Mouse (Mus musculus): ENCODE data around the gene Maco1. TPM values are rescaled to one million over a fixed set of nuclear protein-coding genes. Genes with fewer than 3 reads are reported as not detected.

The Maco1 gene
- polyA plus RNA-seq, 1 experiment from 2014 or later = 63.5 TPM

DNA sequence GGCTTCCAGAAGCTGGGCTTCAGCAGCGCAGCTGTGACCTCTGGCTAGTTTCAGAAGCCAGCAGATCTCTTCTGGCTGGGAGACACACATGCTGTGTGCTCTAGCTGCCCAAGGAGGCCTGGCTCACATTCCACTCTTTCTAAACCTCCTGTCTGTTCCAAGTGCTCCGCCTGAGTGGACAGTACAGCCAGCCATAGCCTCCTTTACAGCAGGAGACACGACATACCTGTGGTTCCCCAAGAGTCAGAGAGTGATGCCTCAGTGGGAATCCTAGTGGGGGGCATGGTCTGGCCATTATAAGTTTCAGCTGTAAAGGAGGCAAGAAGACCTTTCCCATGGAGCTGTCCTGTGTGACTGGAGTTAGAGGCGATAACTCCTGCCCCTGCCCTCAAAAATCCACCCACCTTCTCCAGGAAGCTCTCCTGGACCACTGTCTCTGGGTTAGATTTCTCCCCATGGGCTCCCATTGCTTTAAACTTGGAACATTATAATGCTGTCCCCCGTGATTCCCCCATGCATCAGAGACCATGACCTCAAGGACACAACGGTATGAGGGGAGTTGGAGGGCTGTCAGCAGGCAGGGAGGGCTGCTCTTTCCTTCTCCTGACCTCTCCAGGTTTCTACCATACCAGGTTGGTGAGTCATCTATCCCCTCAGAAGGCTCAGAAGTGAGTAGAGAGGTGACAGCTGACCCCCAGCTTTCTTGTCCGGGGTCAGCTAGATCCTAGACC lies 83.9 kb downstream of the Maco1 start:
- WGBS = 61% methylated on average over 7 of the region's 7 CpGs
- Histone ChIP-seq H3K4me3 (no peak overlapping the region), H3K27me3 (peaks cover 12% of the 10 kb centered on the region), H3K36me3 (no peaks in the 10 kb centered on the region), H3K27ac (no peak overlapping the region), H3K9ac (no peak overlapping the region), H3K4me2 (replicated peaks) (no peak overlapping the region), H3K4me1 (peaks cover 27% of the 10 kb centered on the region), H3K9me3 (no peaks in the 10 kb centered on the region)
- no peak for ATAC-seq (ENCODE audit: insufficient number of reproducible peaks, insufficient read depth, low FRiP score, low TSS enrichment)

DNA sequence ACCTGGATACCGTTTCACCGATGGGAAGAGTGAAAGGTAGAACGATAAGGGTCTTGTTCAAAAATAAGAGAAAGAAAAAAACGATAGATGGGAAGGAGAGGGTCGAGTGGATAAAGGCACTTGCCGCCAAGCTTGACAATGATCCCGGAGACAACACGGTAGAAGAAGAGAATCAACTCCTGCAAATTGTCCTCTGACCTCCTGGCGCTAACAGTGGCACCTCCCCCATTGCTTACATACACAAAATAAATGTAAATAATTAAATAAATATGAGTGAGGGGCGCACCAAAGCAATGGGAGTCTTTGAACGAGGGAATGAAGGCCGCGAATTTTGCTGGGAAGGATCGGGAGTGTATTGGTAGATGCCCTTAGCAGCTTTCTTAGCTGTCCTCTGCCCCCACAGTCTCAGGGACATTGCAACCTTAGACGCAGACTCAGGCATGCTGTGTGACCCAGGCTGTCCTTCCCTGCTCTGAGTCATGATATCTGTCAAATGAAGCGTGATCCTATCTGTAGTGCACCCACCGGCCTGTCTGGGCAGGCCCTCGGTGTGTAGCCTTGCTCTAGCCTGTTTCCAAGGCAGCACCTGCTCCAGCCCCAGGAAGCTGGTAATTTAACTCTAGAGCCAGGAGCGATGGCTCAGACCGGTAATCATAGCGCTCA lies 84.8 kb downstream of the Maco1 start:
- Histone ChIP-seq H3K27ac (no peak overlapping the region), H3K4me2 (replicated peaks) (peak overlapping the region; percentile 95), H3K4me3 (peak overlapping the region; percentile 79), H3K36me3 (no peaks in the 10 kb centered on the region), H3K27me3 (peaks cover 12% of the 10 kb centered on the region), H3K4me1 (peaks cover 27% of the 10 kb centered on the region), H3K9me3 (no peaks in the 10 kb centered on the region), H3K9ac (peak overlapping the region; percentile 83)
- WGBS = 9% methylated on average over 21 of the region's 21 CpGs
- no peak for ATAC-seq (ENCODE audit: insufficient number of reproducible peaks, insufficient read depth, low FRiP score, low TSS enrichment)

DNA sequence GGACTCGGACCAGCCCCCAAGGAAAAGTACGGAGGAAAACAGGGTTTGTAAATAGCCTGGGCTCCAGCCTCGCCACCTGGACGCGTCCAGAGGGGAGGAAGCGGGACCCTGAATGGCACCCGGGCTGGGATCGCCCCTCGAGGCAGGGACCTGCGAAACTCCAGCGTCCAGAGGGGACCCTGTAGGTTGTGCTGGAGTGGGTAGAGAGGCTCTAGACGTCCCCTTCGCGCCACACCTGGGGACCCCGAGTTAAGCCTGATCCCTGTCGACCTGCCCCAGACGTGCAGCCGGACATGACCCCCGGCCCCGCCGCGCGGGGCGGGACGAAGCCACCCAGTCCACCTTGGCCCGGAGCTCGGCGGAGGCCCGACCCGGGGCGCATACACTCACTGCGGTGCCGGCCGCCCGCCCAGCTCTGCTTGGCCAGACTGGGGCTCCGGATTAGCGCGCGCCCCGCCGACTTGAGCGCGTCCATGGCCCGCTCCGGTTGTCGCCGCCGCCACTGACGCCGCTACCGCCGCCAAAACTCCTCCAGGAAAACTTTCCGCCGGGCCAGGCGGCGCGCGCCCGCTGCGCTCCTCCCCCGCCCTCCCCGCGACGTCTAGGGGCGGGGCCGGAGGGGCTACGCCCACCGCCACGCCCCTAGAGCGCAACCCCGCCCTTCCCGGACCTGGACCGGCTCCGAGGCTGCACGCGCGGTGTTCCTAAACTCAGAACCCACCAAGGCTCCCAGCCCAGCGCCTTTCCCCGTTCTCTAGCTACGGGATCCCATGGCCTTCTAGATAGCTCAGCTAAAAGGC lies 85.5 kb downstream of the Maco1 start, which contains the start of gene Ldlrap1:
Ldlrap1 (minus strand) TSS at position 599 of the 800 bp plus-strand sequence.
- peak; percentile 50 for ATAC-seq (ENCODE audit: insufficient number of reproducible peaks, insufficient read depth, low FRiP score, low TSS enrichment)
- WGBS = under 1% methylated on average over 70 of the region's 80 CpGs
- peaks cover 20% of the 10 kb centered on the region for H3K4me1 ChIP-seq
- no peaks in the 10 kb centered on the region for H3K9me3 ChIP-seq
- H3K9ac ChIP-seq = peak within 1 kb of the TSS; percentile 83
- peak within 1 kb of the TSS; percentile 95 for H3K4me2 ChIP-seq (replicated peaks)
- H3K27ac ChIP-seq = peak within 1 kb of the TSS; percentile 60; the same call in 1 of the 2 replicates
- peaks cover 12% of the 10 kb centered on the region for H3K27me3 ChIP-seq
- peak within 1 kb of the TSS; percentile 79 for H3K4me3 ChIP-seq
- no peaks in the 10 kb centered on the region for H3K36me3 ChIP-seq

- 2% methylated on average over 23 of the region's 23 CpGs for WGBS
- Histone ChIP-seq H3K4me3 (peak overlapping the region; percentile 79), H3K27ac (peak overlapping the region; percentile 60; the same call in 1 of the 2 replicates), H3K36me3 (no peaks in the 10 kb centered on the region), H3K27me3 (peaks cover 12% of the 10 kb centered on the region), H3K4me1 (peaks cover 20% of the 10 kb centered on the region), H3K4me2 (replicated peaks) (peak overlapping the region; percentile 95), H3K9me3 (no peaks in the 10 kb centered on the region), H3K9ac (peak overlapping the region; percentile 83)
- ATAC-seq (ENCODE audit: insufficient number of reproducible peaks, insufficient read depth, low FRiP score, low TSS enrichment) = no peak
These were observed 86.2 kb downstream of the Maco1 start for GRCm38 (mm10) chr4:134766904-134767425.

DNA sequence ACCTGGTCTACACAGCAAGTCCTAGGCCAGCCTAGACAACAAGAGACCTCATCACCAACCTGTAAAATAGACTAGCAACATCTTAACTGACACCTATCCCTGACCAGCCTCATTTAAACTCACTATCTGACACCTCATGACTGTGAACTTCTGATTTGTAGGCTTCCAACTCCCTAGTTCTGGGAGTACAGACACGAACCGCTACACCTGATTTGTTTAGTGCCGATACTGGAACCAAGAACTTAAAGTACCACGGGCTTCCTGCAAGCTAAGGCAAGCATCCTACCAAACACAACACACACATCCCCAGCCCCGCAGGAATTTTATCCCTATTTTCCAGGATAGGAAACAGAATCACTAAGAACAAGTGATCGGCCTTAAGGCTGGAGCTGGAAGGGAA lies 86.9 kb downstream of the Maco1 start:
- WGBS = 66% methylated on average over 6 of the region's 6 CpGs
- H3K36me3 ChIP-seq = no peaks in the 10 kb centered on the region
- no peak for ATAC-seq (ENCODE audit: insufficient number of reproducible peaks, insufficient read depth, low FRiP score, low TSS enrichment)
- H3K9ac ChIP-seq = peak overlapping the region; percentile 83; the same call in 1 of the 2 replicates
- H3K4me1 ChIP-seq = peaks cover 20% of the 10 kb centered on the region
- H3K9me3 ChIP-seq = no peaks in the 10 kb centered on the region
- H3K27ac ChIP-seq = no peak overlapping the region
- peaks cover 12% of the 10 kb centered on the region for H3K27me3 ChIP-seq
- peak overlapping the region; percentile 79 for H3K4me3 ChIP-seq
- peak overlapping the region; percentile 95 for H3K4me2 ChIP-seq (replicated peaks)

DNA sequence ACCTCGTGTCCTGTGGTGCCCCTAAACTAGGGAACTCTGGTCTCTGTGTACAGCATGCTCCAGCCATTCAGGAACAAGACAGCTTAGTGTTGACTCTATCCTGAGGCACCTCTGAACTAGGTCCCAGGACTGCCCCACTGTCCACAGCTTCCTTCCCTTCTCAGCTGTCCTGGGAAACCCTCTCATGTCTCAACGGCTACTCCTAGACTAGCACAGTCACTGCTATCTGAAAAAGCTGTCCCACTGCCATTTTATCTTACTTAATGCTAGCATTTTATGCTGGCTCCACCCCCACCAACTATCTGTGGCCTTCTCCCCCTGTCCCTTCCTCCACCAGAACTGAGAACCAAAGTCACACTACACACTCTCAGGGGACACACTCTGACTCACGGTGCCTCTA lies 88.8 kb downstream of the Maco1 start:
- no peak for ATAC-seq (ENCODE audit: insufficient number of reproducible peaks, insufficient read depth, low FRiP score, low TSS enrichment)
- no peak overlapping the region for H3K4me3 ChIP-seq
- H3K4me2 ChIP-seq (replicated peaks) = no peak overlapping the region
- no peaks in the 10 kb centered on the region for H3K9me3 ChIP-seq
- H3K4me1 ChIP-seq = peaks cover 38% of the 10 kb centered on the region
- H3K27me3 ChIP-seq = peaks cover 5% of the 10 kb centered on the region
- 69% methylated on average over 3 of the region's 3 CpGs for WGBS
- no peak overlapping the region for H3K27ac ChIP-seq
- no peak overlapping the region for H3K9ac ChIP-seq
- no peaks in the 10 kb centered on the region for H3K36me3 ChIP-seq

DNA sequence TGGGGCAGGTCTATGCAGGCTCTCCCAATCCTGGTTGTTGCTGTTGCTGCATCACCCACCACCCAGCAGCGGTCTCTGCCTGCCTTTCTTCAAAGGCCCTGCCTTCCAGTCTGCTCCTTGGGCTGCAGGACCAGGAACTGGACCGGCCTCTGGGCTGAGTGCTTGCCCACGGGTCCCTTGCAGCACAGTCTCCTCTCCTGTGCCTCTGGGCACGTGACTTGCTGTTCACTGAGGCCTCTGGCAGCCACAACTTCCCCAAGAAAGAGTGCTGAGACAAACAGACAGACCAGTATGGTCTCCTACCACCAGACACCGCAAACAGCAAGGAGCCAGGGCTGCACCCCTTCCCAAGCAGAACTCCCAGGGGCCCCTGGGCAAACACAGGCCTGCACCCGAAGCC lies 90.8 kb downstream of the Maco1 start:
- no peak for ATAC-seq (ENCODE audit: insufficient number of reproducible peaks, insufficient read depth, low FRiP score, low TSS enrichment)
- Histone ChIP-seq H3K36me3 (no peaks in the 10 kb centered on the region), H3K4me2 (replicated peaks) (no peak overlapping the region), H3K9me3 (no peaks in the 10 kb centered on the region), H3K27ac (0 out of 2 replicates have a peak overlapping the region, but pooled peaks have one; percentile 12), H3K9ac (no peak overlapping the region), H3K4me3 (no peak overlapping the region), H3K4me1 (peaks cover 31% of the 10 kb centered on the region), H3K27me3 (no peaks in the 10 kb centered on the region)
- WGBS = 72% methylated on average over 6 of the region's 6 CpGs

DNA sequence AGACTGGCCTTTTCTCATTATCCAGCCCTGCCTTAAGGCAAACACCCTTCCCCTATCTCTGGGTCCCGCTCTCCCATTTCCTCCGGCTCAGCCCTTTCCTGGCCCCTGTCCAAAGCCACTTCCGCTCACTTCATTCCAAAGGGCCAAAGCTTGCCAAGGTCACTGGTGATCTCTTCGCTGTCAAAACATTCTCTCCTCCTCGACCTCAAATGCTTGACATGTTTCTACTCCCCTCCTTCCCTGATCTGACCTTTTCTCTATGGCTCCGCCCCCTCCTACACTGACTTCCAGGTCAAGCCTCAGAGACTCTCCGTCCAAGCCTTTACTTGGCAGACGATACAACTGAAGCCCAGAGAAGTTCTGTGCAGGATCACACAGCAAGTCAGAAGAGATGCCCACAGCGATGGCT lies 92.3 kb downstream of the Maco1 start:
- Histone ChIP-seq H3K36me3 (no peaks in the 10 kb centered on the region), H3K27ac (0 out of 2 replicates have a peak overlapping the region, but pooled peaks have one; percentile 7), H3K9me3 (no peaks in the 10 kb centered on the region), H3K4me2 (replicated peaks) (no peak overlapping the region), H3K4me3 (no peak overlapping the region), H3K27me3 (0 out of 2 replicates have a peak, but pooled peaks cover 5% of the 10 kb centered on the region), H3K4me1 (peaks cover 22% of the 10 kb centered on the region; the same call in 1 of the 2 replicates), H3K9ac (no peak overlapping the region)
- no peak for ATAC-seq (ENCODE audit: insufficient number of reproducible peaks, insufficient read depth, low FRiP score, low TSS enrichment)
- WGBS = 49% methylated on average over 9 of the region's 9 CpGs

DNA sequence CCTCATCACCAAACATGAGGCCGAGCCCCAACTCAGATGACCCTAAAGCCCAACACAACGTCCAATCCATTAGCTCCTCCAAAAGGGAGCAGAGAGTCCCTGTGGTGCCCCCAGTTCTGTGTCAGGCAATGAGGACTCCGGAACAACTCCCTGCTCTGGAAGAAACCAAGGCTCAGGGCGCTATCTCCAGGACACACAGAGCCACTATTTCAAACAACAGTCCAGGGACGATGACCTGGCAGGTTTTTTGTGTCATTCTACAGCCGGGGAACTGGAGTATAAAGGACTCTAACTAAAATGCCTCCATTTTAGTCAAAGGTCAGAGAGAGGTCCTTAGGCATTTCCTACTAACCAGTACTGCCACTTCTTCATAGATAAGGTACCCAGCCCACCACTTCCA lies 92.9 kb downstream of the Maco1 start:
- H3K9me3 ChIP-seq = no peaks in the 10 kb centered on the region
- no peak overlapping the region for H3K27ac ChIP-seq
- 0 out of 2 replicates have a peak, but pooled peaks cover 5% of the 10 kb centered on the region for H3K27me3 ChIP-seq
- no peaks in the 10 kb centered on the region for H3K36me3 ChIP-seq
- 73% methylated on average over 6 of the region's 6 CpGs for WGBS
- peaks cover 23% of the 10 kb centered on the region; the same call in 1 of the 2 replicates for H3K4me1 ChIP-seq
- H3K9ac ChIP-seq = no peak overlapping the region
- no peak overlapping the region for H3K4me2 ChIP-seq (replicated peaks)
- ATAC-seq (ENCODE audit: insufficient number of reproducible peaks, insufficient read depth, low FRiP score, low TSS enrichment) = no peak
- no peak overlapping the region for H3K4me3 ChIP-seq

DNA sequence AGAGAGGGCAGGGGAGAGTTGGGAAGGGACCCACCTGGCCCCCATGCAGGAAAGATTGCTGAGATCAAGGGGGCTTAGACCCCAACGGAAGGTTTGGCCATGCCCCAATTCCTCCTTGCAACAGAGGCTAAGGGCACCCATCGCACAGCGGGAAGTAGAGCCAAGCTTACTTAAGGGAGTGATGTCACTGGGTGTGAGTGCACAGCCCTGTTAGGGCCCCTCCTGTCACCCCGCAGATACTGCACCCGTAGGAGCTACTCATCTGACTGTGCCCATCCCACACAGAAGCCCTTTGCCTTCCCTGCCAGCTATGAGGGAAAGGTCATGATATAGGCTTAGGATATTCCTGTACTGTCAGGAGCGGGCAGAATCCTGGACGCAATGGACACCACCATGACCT lies 93.6 kb downstream of the Maco1 start:
- no peaks in the 10 kb centered on the region for H3K9me3 ChIP-seq
- H3K27ac ChIP-seq = no peak overlapping the region
- 92% methylated on average over 7 of the region's 7 CpGs for WGBS
- H3K4me2 ChIP-seq (replicated peaks) = no peak overlapping the region
- H3K4me3 ChIP-seq = no peak overlapping the region
- no peaks in the 10 kb centered on the region for H3K36me3 ChIP-seq
- H3K27me3 ChIP-seq = 0 out of 2 replicates have a peak, but pooled peaks cover 5% of the 10 kb centered on the region
- peaks cover 28% of the 10 kb centered on the region; the same call in 1 of the 2 replicates for H3K4me1 ChIP-seq
- no peak overlapping the region for H3K9ac ChIP-seq
- ATAC-seq (ENCODE audit: insufficient number of reproducible peaks, insufficient read depth, low FRiP score, low TSS enrichment) = no peak

- H3K4me2 ChIP-seq (replicated peaks) = no peak overlapping the region
- H3K27ac ChIP-seq = no peak overlapping the region
- H3K9me3 ChIP-seq = no peaks in the 10 kb centered on the region
- peaks cover 35% of the 10 kb centered on the region for H3K4me1 ChIP-seq
- ATAC-seq (ENCODE audit: insufficient number of reproducible peaks, insufficient read depth, low FRiP score, low TSS enrichment) = no peak
- 0 out of 2 replicates have a peak, but pooled peaks cover 5% of the 10 kb centered on the region for H3K27me3 ChIP-seq
- no peak overlapping the region for H3K4me3 ChIP-seq
- no peak overlapping the region for H3K9ac ChIP-seq
- H3K36me3 ChIP-seq = no peaks in the 10 kb centered on the region
- WGBS = 89% methylated on average over 14 of the region's 14 CpGs
These were observed 94.2 kb downstream of the Maco1 start for GRCm38 (mm10) chr4:134758922-134759321.

Data from embryonic facial prominence, embryonic 12.5 days (tissue).